10 mouse cellular contexts compared by ENCODE assay signal in genomic region chrX:20157519-20157918, GRCm38 (mm10).
A peak's percentile ranks its signal among the peaks of the same experiment; 100 is the strongest.
DNase-seq lines count a peak whose midpoint lies in the region; ATAC-seq and TF ChIP-seq lines count a peak whose summit lies in the region.
"Had no signal": no experiment of that assay in that cellular context is flagged by ENCODE, and none has a peak within 500 bp of the region (broad histone marks: within the 10 kb centered on the region; RNA-seq: fewer than 3 reads in every experiment).

No protein-coding gene starts in this region.

- no peaks in the 10 kb centered on the region for H3K4me1 ChIP-seq in limb, embryonic 14.5 days (ENCODE audit: control insufficient read depth, insufficient read depth, low read length)
- no peaks in the 10 kb centered on the region for H3K4me1 ChIP-seq in limb, embryonic 10.5 days

- peak; percentile 58 for TF ChIP-seq CTCF in gastrocnemius, adult 2 months (IDR thresholded peaks at IDR 0.05)

- H3K36me3 ChIP-seq in limb, embryonic 14.5 days (ENCODE audit: control insufficient read depth, insufficient read depth, low read length) = no peaks in the 10 kb centered on the region
- H3K36me3 ChIP-seq in limb, embryonic 10.5 days = no peaks in the 10 kb centered on the region

- H3K27me3 ChIP-seq in limb, embryonic 14.5 days (ENCODE audit: control insufficient read depth, insufficient read depth, low read length) = no peaks in the 10 kb centered on the region
- no peaks in the 10 kb centered on the region for H3K27me3 ChIP-seq in limb, embryonic 10.5 days (ENCODE audit: low read depth, poor library complexity, severe bottlenecking)

- H3K4me3 ChIP-seq in gastrocnemius, adult 2 months = no peak overlapping the region
- H3K4me3 ChIP-seq in limb, embryonic 14.5 days (replicated peaks; ENCODE audit: low read length) = no peak overlapping the region
- H3K4me3 ChIP-seq in limb, embryonic 10.5 days = no peak overlapping the region
- H3K4me3 ChIP-seq: megakaryocyte, embryonic 14.5 days had no signal

- H3K27ac ChIP-seq in gastrocnemius, adult 2 months = no peak overlapping the region
- no peak overlapping the region for H3K27ac ChIP-seq in limb, embryonic 14.5 days (replicated peaks; ENCODE audit: low read depth, low read length)
- H3K27ac ChIP-seq in limb, embryonic 10.5 days = no peak overlapping the region

- intact Hi-C loops in gastrocnemius, adult 2 months (cut with DNase I) = no loop called here
- intact Hi-C loops in gastrocnemius, postnatal 14 days (cut with DNase I; ENCODE audit: low total_unique reads) = loop anchor here (10.0 kb wide), 2 partner anchors 93 to 133 kb away; no protein-coding TSS in a partner anchor

- H3K4me2 ChIP-seq in limb, embryonic 14.5 days (replicated peaks; ENCODE audit: low read depth, low read length, severe bottlenecking) = no peak overlapping the region

- TF ChIP-seq POLR2A in limb, embryonic 14.5 days (IDR thresholded peaks at IDR 0.05; ENCODE audit: borderline replicate concordance, extremely low read depth, insufficient read depth, insufficient read length) = no peak

- no peak for ATAC-seq in limb, embryonic 14.5 days (ENCODE audit: low FRiP score, low read depth)
- peak; percentile 63 for ATAC-seq in megakaryocyte progenitor cell, adult 5-6 weeks (replicated peaks; ENCODE audit: poor library complexity)

- H3K9ac ChIP-seq in limb, embryonic 14.5 days (ENCODE audit: low read depth, low read length, severe bottlenecking) = no peak overlapping the region

- 23% methylated on average over 2 of the region's 2 CpGs for WGBS in limb, embryonic 14.5 days
- WGBS in limb, embryonic 10.5 days = 25% methylated on average over 2 of the region's 2 CpGs

- H3K9me3 ChIP-seq in limb, embryonic 14.5 days (ENCODE audit: control insufficient read depth, low read length) = no peaks in the 10 kb centered on the region
- H3K9me3 ChIP-seq in limb, embryonic 10.5 days (replicated peaks) = no peaks in the 10 kb centered on the region
- H3K9me3 ChIP-seq: megakaryocyte, embryonic 14.5 days had no signal

- DNase-seq in gastrocnemius, adult 2 months = no peak
- DNase-seq in gastrocnemius, postnatal 14 days = no peak
- DNase-seq in limb, embryonic 14.5 days (ENCODE audit: low spot score) = peak; percentile 44
- DNase-seq in limb, embryonic 10.5 days (ENCODE audit: low spot score) = no peak
- DNase-seq in R1 (ENCODE audit: low read depth, low spot score) = peak; percentile 11
- DNase-seq in thymus, postnatal 10 days (ENCODE audit: low spot score in 2 of 2) = no peak
- DNase-seq in gastrocnemius, postnatal 4 days (ENCODE audit: low spot score in 2 of 2) = no peak
- DNase-seq: adrenal gland, adult 2 months had no signal

Comparison
In these comparisons a context has a peak if more than half of its experiments do, and no peak if none do; other contexts are left out.
1. DNase-seq: peak in limb, embryonic 14.5 days (single experiment) and R1 (single experiment); none in gastrocnemius, adult 2 months (single experiment), gastrocnemius, postnatal 14 days (single experiment), limb, embryonic 10.5 days (single experiment), thymus, postnatal 10 days (0 of 2) and gastrocnemius, postnatal 4 days (0 of 2).